Mouse (Mus musculus) lung, postnatal 0 days (tissue): ENCODE results near the gene Rmnd5b. TPM values are rescaled to one million over a fixed set of nuclear protein-coding genes. Genes with fewer than 3 reads are reported as not detected.

Experiments used
- ATAC-seq: fragments of 200-750 bp; cut with Nextera tagmentation; 2 replicates; pipeline ENCODE4 v1.8.0; 2017; ENCODE audit warnings: moderate library complexity
- DNase-seq: peaks from one replicate; pipeline ENCODE4 v3.0.0-alpha.2; 2016; ENCODE audit warnings: low spot score
- H3K27ac ChIP-seq: fragments of 300-500 bp; sonication (generic); 2 replicates; pipeline ENCODE4 v1.5.1; 2014; ENCODE audit warnings: antibody characterized with exemption, mild to moderate bottlenecking, low read length, mixed read lengths
- H3K27me3 ChIP-seq: fragments of 300-500 bp; sonication (generic); replicated peaks from 2 replicates; pipeline ENCODE4 v1.6.1; 2014; ENCODE audit warnings: low read length, mixed read lengths; ENCODE audit not compliant: insufficient read depth
- H3K36me3 ChIP-seq: fragments of 300-500 bp; sonication (generic); 2 replicates; pipeline ENCODE4 v1.6.1; 2014; ENCODE audit warnings: low read length, mixed read lengths; ENCODE audit not compliant: insufficient read depth
- H3K4me1 ChIP-seq: fragments of 300-500 bp; sonication (generic); 2 replicates; pipeline ENCODE4 v1.6.1; 2014; ENCODE audit warnings: antibody characterized with exemption, low read depth, low read length, mixed read lengths; ENCODE audit not compliant: insufficient read depth
- H3K4me2 ChIP-seq: fragments of 300-500 bp; sonication (generic); replicated peaks from 2 replicates; pipeline ENCODE4 v1.6.1; 2014; ENCODE audit warnings: low read depth, mild to moderate bottlenecking, low read length, moderate library complexity, mixed read lengths
- H3K4me3 ChIP-seq: fragments of 300-500 bp; sonication (generic); 2 replicates; pipeline ENCODE4 v1.5.1; 2014; ENCODE audit warnings: low read depth, low read length
- H3K9ac ChIP-seq: fragments of 300-500 bp; sonication (generic); replicated peaks from 2 replicates; pipeline ENCODE4 v1.6.1; 2014; ENCODE audit warnings: low read depth, mild to moderate bottlenecking
- H3K9me3 ChIP-seq: fragments of 300-500 bp; sonication (generic); 2 replicates; pipeline ENCODE4 v1.6.1; 2016; ENCODE audit warnings: low read length, mixed read lengths
- CTCF ChIP-seq: IDR thresholded peaks from 2 replicates; pipeline ENCODE4 v1.5.1; 2016; ENCODE audit warnings: antibody characterized with exemption, mild to moderate bottlenecking
- EP300 ChIP-seq: IDR thresholded peaks from 2 replicates; pipeline ENCODE4 v1.6.1; 2016; ENCODE audit warnings: antibody characterized with exemption, mild to moderate bottlenecking, control low read depth
- WGBS: fragments of 180-500 bp; shearing (Covaris S2); extraction: QIAGEN DNeasy Blood & Tissue Kit; methylation state at CpG from one replicate; pipeline ENCODE4 v1.1.7; 2014; 5-methylcytosine and 5-hydroxymethylcytosine counted together
- polyA plus RNA-seq: library from polyadenylated mRNA; unstranded; fragments of >200 nt; fragmentation: Nextera tagmentation; extraction: Ambion mirVana; gene quantifications from 2 replicates; pipeline ENCODE4 v1.2.1, GENCODE M21; 2015

Rmnd5b gene
- polyA plus RNA-seq, 1 experiment from 2014 or later, result 46.4 TPM

DNA sequence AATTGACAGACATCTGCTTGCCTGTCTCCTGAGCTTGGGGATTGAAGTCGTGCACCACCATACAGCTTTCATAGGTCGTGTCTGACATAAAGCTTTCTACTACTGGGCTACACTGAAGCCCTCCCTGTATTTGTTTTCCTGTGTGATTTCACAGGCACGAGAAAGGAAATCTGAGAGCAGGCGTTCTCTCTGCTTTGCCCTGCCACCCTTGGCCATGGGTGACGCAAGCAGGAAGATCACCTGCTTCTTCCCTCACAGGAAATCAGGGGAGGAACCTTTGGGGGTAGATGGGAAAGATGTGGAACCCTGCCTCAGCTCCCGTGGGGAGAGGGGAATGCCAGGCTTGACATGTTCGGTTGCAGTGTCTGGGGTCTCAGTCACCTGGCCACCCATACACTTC lies 22.6 kb upstream of the Rmnd5b start:
- no peaks in the 10 kb centered on the region for H3K27me3 ChIP-seq
- H3K9me3 ChIP-seq, result no peaks in the 10 kb centered on the region
- peak overlapping the region; percentile 40; the same call in 1 of the 2 replicates for H3K27ac ChIP-seq
- no peaks in the 10 kb centered on the region; the same call in 1 of the 2 replicates for H3K4me1 ChIP-seq
- ATAC-seq (peak; percentile 14; the same call in 1 of the 2 replicates), DNase-seq (no peak)
- no peak overlapping the region for H3K9ac ChIP-seq
- WGBS, result 32% methylated on average over 7 of the region's 7 CpGs
- no peak overlapping the region for H3K4me3 ChIP-seq
- H3K4me2 ChIP-seq, result no peak overlapping the region
- no peaks in the 10 kb centered on the region for H3K36me3 ChIP-seq
- no peak for TF ChIP-seq EP300
- no peak for TF ChIP-seq CTCF

DNA sequence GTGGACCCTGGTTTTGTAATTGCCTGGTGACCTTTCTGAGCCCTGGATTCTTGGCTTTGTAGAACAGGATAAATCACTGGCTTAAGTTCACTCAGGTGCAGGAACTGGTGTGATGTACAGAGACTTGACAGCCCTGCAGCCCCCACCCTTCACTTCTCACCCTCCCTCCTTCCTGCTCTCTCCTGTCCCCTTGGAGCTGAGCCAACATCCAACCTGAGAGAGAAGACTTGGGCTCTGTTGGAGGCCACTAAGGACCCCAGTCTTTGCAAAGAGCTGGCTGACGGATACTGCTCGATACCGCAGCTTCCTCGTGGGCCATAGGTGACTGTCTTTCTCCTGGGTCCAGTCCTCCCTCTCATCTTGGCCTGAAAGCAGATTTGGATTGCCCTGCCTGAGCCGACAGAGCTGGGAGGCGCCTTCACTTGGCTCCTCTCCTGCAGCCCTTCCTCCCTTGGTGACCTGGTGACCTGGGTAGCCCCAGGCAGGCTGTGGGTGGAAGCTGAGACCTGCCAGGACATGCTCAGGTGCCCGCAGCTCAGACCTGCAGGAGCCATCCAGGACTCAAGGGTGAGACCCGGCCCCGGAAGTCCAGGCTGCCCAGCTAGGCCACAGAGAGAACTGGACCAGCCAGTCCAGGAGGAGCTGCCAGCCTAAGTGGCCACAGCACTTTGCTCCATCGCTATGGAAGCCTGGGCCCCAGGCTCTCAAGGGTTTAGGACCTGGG lies 21.3 kb upstream of the Rmnd5b start:
- Histone ChIP-seq H3K4me1 (no peaks in the 10 kb centered on the region; the same call in 1 of the 2 replicates), H3K27ac (peak overlapping the region; percentile 29; the same call in 1 of the 2 replicates), H3K4me3 (no peak overlapping the region), H3K9ac (no peak overlapping the region), H3K36me3 (no peaks in the 10 kb centered on the region), H3K27me3 (no peaks in the 10 kb centered on the region), H3K4me2 (no peak overlapping the region), H3K9me3 (no peaks in the 10 kb centered on the region)
- WGBS, result 54% methylated on average over 10 of the region's 10 CpGs
- peak; percentile 54 for ATAC-seq
- TF ChIP-seq EP300 (no peak), CTCF (no peak)
- no peak for DNase-seq

DNA sequence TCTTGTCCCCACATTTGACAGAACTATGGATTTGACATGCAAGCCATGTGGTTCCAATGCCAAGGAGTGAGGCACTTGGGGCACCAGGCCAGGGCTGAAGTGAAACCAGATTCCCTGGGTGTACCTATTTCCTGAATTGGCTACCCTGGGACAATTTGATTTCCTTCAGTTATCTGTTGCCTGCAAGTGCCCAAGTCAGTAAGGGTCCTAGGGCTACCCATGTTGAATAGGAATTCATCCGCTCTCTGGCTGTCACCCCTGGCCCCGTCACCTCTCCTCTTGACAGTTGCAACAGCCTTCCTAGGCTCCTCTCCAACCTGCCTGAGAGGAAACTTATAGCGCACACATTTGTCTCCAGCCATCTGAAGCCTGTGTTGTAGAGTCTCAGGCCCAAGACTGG lies 19.2 kb upstream of the Rmnd5b start:
- no peaks in the 10 kb centered on the region; the same call in 1 of the 2 replicates for H3K4me1 ChIP-seq
- H3K9me3 ChIP-seq, result no peaks in the 10 kb centered on the region
- 89% methylated on average over 3 of the region's 3 CpGs for WGBS
- no peak overlapping the region for H3K4me3 ChIP-seq
- H3K4me2 ChIP-seq, result no peak overlapping the region
- no peak overlapping the region for H3K9ac ChIP-seq
- H3K27ac ChIP-seq, result no peak overlapping the region
- H3K27me3 ChIP-seq, result no peaks in the 10 kb centered on the region
- TF ChIP-seq EP300, result no peak
- TF ChIP-seq CTCF, result no peak
- ATAC-seq (no peak), DNase-seq (no peak)
- H3K36me3 ChIP-seq, result no peaks in the 10 kb centered on the region

DNA sequence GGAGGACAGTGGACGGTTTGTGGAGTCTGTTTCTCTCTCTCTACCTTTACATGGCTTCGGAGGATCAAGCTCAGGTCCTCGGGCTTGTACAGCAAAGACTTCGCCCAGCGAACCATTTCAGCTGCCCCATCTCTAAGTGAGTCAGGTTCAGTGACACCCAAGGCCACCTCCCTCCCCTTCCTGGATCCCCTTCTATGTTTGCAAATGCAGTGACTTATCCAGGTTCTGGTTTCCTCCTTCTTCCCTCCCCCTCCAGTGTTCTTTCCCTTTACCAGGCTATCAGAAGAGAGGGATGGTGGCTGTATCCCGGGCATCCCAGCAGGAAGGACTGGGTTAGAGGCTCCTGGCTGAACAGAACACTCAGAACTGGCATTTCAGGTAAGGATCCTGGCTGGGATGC lies 18.0 kb upstream of the Rmnd5b start:
- TF ChIP-seq CTCF, result no peak
- no peak for TF ChIP-seq EP300
- no peak overlapping the region for H3K4me3 ChIP-seq
- H3K9me3 ChIP-seq, result no peaks in the 10 kb centered on the region
- no peaks in the 10 kb centered on the region for H3K27me3 ChIP-seq
- no peak overlapping the region for H3K27ac ChIP-seq
- no peak overlapping the region for H3K9ac ChIP-seq
- H3K4me1 ChIP-seq, result no peaks in the 10 kb centered on the region; the same call in 1 of the 2 replicates
- no peaks in the 10 kb centered on the region for H3K36me3 ChIP-seq
- WGBS, result 78% methylated on average over 6 of the region's 6 CpGs
- H3K4me2 ChIP-seq, result no peak overlapping the region
- ATAC-seq, result no peak
- no peak for DNase-seq

DNA sequence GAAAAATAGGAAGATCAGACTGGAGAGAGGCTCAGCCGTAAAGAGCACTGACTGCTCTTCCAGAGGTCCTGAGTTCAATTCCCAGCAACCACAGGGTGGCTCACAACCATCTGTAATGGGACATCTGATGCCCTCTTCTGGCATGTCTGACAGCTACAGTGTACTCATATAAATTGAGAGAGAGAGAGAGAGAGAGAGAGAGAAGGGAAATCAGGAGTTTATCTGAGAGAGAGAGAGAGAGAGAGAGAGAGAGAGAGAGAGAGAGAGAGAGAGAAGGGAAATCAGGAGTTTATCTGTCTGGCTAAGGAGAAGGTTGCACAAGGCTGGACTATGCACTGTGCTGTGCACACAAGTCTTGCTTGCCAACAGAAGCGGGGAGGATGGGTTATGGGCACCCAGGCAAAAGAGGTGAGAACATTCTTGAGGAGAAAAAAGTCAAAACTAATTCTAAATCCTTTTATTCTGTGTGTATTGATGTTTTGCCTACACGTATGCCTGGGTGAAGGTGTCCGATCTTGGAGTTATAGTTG lies 17.3 kb upstream of the Rmnd5b start:
- ATAC-seq, result no peak
- Histone ChIP-seq H3K27ac (no peak overlapping the region), H3K9ac (no peak overlapping the region), H3K4me1 (no peaks in the 10 kb centered on the region), H3K36me3 (no peaks in the 10 kb centered on the region), H3K4me3 (no peak overlapping the region), H3K27me3 (no peaks in the 10 kb centered on the region), H3K9me3 (no peaks in the 10 kb centered on the region), H3K4me2 (no peak overlapping the region)
- TF ChIP-seq EP300 (no peak), CTCF (no peak)
- 97% methylated on average over 4 of the region's 4 CpGs for WGBS
- no peak for DNase-seq

DNA sequence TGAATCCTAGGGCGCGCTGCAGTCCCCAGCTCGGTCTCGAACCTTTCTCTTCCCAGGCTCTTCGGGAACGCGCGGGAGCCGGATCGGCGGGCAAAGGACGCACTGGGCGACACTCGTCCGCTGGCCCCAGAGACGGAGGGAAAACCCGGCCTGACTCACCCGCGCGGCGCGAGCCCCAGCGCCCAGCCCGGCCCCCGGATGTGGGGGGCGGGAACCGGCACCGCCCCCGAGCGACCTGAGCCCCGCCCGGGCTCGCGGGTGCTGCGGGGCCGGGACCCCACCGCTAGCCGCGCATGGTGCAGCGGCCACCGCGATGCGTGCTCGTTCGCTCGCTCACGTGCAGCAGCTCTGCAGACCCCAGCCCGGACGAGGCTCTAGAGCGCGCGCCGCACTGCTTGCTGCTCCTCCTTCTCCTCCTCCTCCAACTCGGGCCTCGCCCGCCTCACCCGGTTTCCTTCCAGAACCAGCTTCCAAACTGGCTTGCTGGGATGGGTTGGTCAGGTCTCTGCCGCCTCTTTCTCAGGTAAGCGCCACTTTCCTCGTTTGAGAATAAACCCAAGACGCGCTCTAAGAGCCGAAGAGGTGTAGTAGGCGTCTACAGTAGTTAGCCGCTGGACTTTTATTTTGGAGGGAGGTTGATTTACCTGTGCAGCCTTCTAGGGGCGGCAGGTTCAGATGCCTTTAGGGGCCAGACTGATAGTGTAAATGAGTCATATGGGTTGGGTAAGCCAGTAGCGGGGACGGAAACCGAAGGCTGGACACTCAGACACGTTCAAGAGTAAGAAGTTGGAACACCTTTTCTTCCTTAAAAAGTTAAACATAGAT lies 15.2 kb upstream of the Rmnd5b start, which contains the start of the genes N4bp3 and D930048N14Rik:
TSS of gene N4bp3 (minus strand) at position 152 of the 825 bp plus-strand sequence.
TSS of gene D930048N14Rik (plus strand) at position 264 of the 825 bp plus-strand sequence.
- peak within 1 kb of the TSS; percentile 91 for H3K4me2 ChIP-seq
- ATAC-seq (peak; percentile 85), DNase-seq (peak; percentile 85)
- no peaks in the 10 kb centered on the region for H3K9me3 ChIP-seq
- peak within 1 kb of the TSS; percentile 83 for H3K27ac ChIP-seq
- TF ChIP-seq EP300 (no peak), CTCF (peak; percentile 20)
- peak within 1 kb of the TSS; percentile 69 for H3K4me3 ChIP-seq
- H3K9ac ChIP-seq, result peak within 1 kb of the TSS; percentile 74
- no peaks in the 10 kb centered on the region for H3K27me3 ChIP-seq
- WGBS, result 1% methylated on average over 58 of the region's 70 CpGs
- H3K4me1 ChIP-seq, result peaks cover under 1% of the 10 kb centered on the region; the same call in 1 of the 2 replicates
- no peaks in the 10 kb centered on the region for H3K36me3 ChIP-seq
